Mouse (Mus musculus) cortical plate, adult 2 months (tissue): ENCODE data around the gene Jph2. TPM values are rescaled to one million over a fixed set of nuclear protein-coding genes. Genes with fewer than 3 reads are reported as not detected.
A peak's percentile ranks its signal among the peaks of the same experiment; 100 is the strongest.

Experiments used
- H3K27ac ChIP-seq: fragments of 200-500 bp; 2 replicates; pipeline ENCODE4 v1.5.1; 2012; ENCODE audit warnings: low read length, control low read depth, inconsistent platforms; ENCODE audit not compliant: insufficient read depth
- H3K4me1 ChIP-seq: fragments of 200-500 bp; 2 replicates; pipeline ENCODE4 v1.6.1; 2011; ENCODE audit warnings: low read length; ENCODE audit not compliant: control insufficient read depth, insufficient read depth
- H3K4me3 ChIP-seq: fragments of 200-500 bp; 2 replicates; pipeline ENCODE4 v1.5.1; 2011; ENCODE audit warnings: mild to moderate bottlenecking, low read length, control low read depth; ENCODE audit not compliant: insufficient read depth
- CTCF ChIP-seq: fragments of 200-500 bp; IDR thresholded peaks from 2 replicates; pipeline ENCODE4 v1.5.1; 2011; ENCODE audit warnings: mild to moderate bottlenecking, control low read depth, low read length; ENCODE audit not compliant: insufficient read depth; ENCODE audit errors: extremely low read depth
- POLR2A ChIP-seq: fragments of 200-500 bp; IDR thresholded peaks from 2 replicates; pipeline ENCODE4 v1.6.1; 2011; ENCODE audit warnings: mild to moderate bottlenecking, low read length, control low read depth; ENCODE audit not compliant: insufficient read depth; ENCODE audit errors: extremely low read depth
- polyA plus RNA-seq: library from polyadenylated mRNA; depleted of rRNA; stranded (reverse); fragments of >200 nt; gene quantifications from 2 replicates; pipeline ENCODE4 v1.2.3, GENCODE M21; 2012

The Jph2 gene
- polyA plus RNA-seq, 1 experiment: 0.79 TPM

DNA sequence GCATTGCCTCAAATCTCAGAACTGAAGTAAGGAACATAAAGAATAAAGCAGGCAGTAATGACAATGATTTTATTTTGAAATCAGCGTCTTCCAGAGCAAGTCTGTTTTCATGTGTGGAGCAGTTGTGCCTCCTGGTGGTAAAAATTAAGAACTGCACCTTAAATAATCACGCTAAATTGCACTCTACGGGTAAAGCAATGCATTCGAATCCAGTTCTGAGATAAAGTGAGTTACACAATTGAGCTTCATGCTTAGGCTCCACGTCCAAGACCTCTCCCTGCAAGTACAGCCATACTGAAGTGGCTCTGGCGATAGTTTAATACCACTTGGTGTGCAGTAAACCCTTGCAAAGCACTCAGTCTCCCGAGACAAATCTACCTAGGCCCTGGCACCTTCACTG is 67.1 kb downstream of the Jph2 start:
- H3K27ac ChIP-seq: no peak overlapping the region
- TF ChIP-seq POLR2A: no peak
- TF ChIP-seq CTCF: peak; percentile 63

DNA sequence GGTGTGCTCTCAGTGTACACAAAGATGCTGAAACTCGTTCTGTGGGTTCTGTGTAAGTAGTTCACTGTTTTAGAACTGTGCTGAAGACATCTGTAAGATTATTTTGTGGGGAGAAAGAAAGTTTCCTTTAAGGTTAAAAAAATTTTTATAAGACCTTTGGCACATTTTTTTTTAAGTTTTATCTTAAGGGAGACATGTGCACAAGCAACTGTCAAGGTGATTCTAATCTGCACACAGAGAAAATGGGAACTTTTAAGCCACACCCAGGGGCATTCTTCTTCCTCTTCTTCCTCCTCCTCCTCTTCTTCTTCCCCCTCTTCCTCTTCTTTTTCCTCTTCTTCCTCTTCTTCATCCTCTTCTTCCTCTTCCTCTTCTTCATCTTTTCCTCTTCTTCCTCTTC is 74.6 kb downstream of the Jph2 start:
- Histone ChIP-seq H3K27ac (no peak overlapping the region), H3K4me3 (no peak overlapping the region), H3K4me1 (no peaks in the 10 kb centered on the region)
- TF ChIP-seq POLR2A (no peak), CTCF (no peak)

More for the DNA sequence above, 67.1 kb downstream of the Jph2 start:
- Histone ChIP-seq H3K4me3 (no peak overlapping the region), H3K4me1 (peaks cover 4% of the 10 kb centered on the region; the same call in 1 of the 2 replicates)

DNA sequence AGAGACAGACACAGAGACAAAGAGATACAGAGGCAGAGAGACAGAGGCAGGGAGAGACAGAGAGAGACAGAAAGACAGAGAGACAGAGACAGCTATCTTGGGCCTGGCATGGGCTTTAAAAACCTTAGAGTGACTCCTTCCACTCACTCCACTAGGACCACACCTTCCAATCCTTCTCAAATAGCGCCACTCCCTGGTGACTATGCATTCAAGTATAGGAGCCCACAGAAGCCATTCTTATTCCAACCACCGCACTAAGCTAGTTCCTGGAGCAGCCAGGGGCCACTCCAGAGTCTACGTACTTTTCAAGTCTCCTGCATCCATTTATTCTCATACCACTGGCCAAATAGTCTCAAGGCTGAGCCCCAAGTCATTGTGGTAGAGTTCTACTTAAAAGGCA is 79.0 kb downstream of the Jph2 start:
- no peak overlapping the region for H3K4me3 ChIP-seq
- no peak overlapping the region for H3K27ac ChIP-seq
- TF ChIP-seq POLR2A (no peak), CTCF (peak; percentile 9; the same call in 1 of the 2 replicates)
- H3K4me1 ChIP-seq: no peaks in the 10 kb centered on the region

DNA sequence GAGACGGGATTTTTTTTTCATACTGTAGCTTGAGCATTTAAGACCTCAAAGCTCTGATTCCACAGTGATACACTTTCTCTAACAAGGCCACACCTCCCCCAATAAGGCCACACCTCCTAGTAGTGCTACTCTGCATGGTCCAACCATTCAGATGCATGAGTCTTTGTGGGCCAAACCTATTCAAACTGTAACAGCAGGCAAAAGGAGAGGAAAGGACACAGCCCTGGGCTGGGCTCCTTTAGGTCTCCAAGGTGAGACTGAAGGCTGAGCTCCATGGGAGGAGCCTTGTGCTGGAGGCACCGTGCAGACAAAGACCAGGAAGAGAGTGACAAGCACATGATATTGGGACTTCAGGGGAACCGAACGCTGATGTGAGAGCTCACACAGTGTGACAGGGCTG is 80.5 kb downstream of the Jph2 start:
- TF ChIP-seq POLR2A (no peak), CTCF (no peak)
- no peaks in the 10 kb centered on the region for H3K4me1 ChIP-seq
- no peak overlapping the region for H3K4me3 ChIP-seq
- no peak overlapping the region for H3K27ac ChIP-seq

DNA sequence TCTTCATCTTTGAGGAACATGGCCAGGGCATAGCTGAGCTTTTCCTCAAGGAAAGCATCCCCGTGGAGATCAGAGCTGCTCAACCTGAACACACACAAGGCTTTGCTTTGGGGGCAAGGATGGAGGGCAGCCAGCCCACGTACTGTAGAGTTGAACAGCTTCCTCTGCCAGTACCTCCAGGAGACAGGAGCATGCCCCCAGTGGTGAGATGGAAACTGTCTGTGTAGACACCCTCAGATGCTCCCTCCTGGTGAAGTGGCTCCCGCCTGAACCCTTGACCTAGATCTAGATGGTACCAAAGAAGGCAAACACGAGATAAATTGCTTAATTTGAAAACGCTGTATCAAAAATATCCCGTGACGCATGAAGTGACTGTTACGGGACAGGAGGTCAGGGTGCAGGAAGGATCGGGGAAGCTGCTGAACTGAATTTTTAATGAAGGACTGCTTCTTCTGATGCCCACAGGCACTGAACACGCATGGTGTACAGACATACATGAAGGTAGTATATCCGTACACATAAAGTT is 87.6 kb downstream of the Jph2 start:
- TF ChIP-seq POLR2A (no peak), CTCF (no peak)
- H3K4me1 ChIP-seq: no peaks in the 10 kb centered on the region
- H3K4me3 ChIP-seq: no peak overlapping the region
- H3K27ac ChIP-seq: no peak overlapping the region

DNA sequence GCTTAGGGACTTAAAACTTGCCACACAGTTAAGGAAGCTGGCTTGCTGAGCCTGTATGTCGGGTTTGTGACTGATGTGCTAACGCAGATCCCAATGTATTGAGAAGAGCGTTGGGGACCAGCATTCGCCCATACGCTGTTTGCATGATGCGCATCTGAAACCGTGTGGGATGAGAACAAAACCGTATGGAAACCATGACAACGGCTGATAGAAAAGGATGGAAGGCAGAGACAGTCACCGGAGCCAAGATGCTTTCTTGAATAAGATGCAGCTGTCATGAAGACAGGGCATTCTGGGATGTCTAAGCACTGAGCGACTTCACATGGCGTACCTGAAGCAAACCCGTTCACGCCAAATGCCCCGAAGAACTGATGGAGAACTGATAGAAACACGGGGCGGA is 88.4 kb downstream of the Jph2 start:
- no peak for TF ChIP-seq POLR2A
- no peak for TF ChIP-seq CTCF
- Histone ChIP-seq H3K4me3 (no peak overlapping the region), H3K27ac (no peak overlapping the region), H3K4me1 (no peaks in the 10 kb centered on the region)

DNA sequence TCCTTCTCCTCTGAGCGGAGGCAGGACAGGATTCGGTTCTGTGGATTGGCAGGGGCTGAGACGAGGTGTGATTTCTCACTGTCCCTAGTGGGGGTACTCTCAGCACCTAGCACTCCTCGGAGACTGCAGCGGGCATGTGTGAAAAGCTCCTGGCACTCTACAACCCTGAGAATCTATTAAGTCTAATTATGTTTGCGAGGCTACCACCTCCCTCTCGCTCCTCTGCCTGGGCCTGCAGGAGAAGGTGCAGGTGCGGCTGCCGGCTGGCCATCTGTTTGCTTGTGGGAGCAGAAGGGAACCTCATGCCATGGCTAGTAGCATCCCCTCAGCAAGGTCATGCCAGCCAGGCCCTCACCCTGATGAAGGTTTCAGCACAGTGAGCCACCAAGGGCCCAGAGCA is 94.8 kb downstream of the Jph2 start:
- Histone ChIP-seq H3K4me1 (peaks cover 1% of the 10 kb centered on the region; the same call in 1 of the 2 replicates), H3K27ac (no peak overlapping the region), H3K4me3 (no peak overlapping the region)
- no peak for TF ChIP-seq POLR2A
- TF ChIP-seq CTCF: no peak

DNA sequence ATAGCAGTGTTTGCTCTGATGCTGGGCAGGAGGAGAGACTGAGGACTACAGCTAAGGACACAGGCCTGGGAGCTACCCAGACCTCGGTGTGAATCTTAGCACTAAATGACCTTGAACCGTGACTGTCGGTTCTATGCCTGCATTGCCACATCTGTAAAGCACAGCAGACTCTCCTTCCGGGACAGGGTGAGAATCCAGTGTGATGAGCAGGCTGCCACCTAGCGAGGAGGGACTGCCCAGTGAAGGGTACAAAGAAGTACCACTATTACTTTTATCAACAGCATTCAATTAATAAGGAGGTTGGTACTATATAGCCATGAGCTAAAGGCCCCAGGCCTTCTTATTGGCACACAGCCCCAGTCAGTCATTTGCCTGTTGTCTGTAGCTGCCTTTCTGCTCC is 96.2 kb downstream of the Jph2 start:
- Histone ChIP-seq H3K27ac (no peak overlapping the region), H3K4me1 (peaks cover 3% of the 10 kb centered on the region; the same call in 1 of the 2 replicates), H3K4me3 (no peak overlapping the region)
- TF ChIP-seq POLR2A: no peak
- 0 out of 2 replicates have a peak, but pooled peaks have one; percentile 14 for TF ChIP-seq CTCF

DNA sequence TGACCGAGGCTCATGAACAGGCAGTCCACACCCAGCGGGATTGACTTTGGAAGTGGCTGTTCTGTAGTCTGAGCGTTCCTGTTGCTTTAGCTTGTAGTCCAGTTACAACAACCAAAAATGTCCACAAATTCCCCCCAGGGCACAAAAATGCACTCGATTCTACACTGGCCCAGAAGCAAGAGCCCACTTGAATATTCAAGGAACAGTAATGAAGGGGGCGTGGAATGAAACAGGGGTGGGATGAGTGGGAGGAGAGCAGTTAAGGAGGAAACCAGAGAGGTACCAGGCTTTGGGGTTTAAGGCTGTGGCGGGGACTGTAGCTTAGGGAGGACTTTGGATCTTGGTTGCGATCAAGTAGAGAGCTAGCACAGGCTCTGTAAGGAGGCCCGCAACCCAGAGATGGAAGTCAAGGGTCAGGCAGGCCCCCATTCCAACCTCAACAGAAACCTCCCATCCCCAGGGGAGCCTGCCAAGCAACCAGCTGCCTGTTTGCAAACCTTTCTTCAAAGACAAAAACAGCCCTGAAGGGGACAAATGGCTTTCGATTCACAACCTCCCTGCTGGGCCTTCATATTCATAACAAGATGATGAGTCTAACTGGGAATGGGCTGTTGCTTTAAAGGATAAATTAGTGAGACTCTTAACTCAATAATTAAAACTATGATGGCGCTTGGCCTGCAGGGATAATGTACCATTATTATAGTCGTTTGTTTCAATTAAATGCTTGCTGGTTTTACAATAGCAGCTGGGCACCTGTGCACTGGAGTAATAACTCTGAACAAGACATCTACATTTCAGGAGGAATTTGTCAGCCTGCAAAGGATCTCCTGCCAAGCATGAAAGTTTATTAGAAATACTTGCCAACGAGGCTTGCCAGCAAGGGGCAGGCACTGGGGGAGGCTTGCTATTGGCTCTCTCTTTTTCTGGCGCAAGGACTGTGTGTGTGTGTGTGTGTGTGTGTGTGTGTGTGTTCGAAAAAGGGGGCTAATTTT is 97.4 kb downstream of the Jph2 start:
- Histone ChIP-seq H3K27ac (no peak overlapping the region), H3K4me1 (peaks cover 3% of the 10 kb centered on the region; the same call in 1 of the 2 replicates), H3K4me3 (no peak overlapping the region)
- TF ChIP-seq POLR2A (no peak), CTCF (no peak)
